Mouse (Mus musculus) embryonic stem cell, embryonic (primary cell): ENCODE results near the gene Rnf167.

ENCODE experiments used
- CTCF ChIA-PET, 4 experiments: fragments of 300-600 bp in 2 of 4; fragments of 350-600 bp in 2 of 4; sonication (Branson Sonifier 250); formaldehyde crosslinking; loops; one replicate each; lab custom pipeline; 2022; ENCODE audit warnings: inconsistent platforms in 2 of 4; lab: Charles Lee
- POLR2A ChIA-PET, 4 experiments: fragments of 300-600 bp in 2 of 4; fragments of 350-600 bp in 2 of 4; sonication (Branson Sonifier 250); formaldehyde crosslinking; loops; one replicate each; lab custom pipeline; 2022; ENCODE audit warnings: antibody characterized with exemption in 4 of 4, inconsistent platforms in 1 of 4; lab: Charles Lee

The Rnf167 gene

GRCm38 (mm10) chr11:70686901-70687566 is 40.0 kb downstream of the Rnf167 start:
- ChIA-PET POLR2A (interaction anchor here (0.6 to 5.4 kb wide), 30 partner anchors 10 to 487 kb away, joined by 3 to 56 read pairs (median 4); partner anchors contain the start of genes Inca1 (in 3 of the 4), Kif1c (in 3 of the 4), Spag7 (in 3 of the 4) and Rnf167 (in 2 of the 4)), CTCF (interaction anchor here in 3 of 4 experiments (0.5 to 2.7 kb wide), 20 partner anchors 9 to 652 kb away, joined by 3 to 19 read pairs (median 4); partner anchors contain the start of genes Rnf167 (in 2 of the 3), Slc25a11 (in 2 of the 3), Spag7 (in 2 of the 3) and Inca1 (in 1 of the 3))

GRCm38 (mm10) chr11:70687601-70688199 is 40.7 kb downstream of the Rnf167 start, which contains the start of gene Camta2:
TSS of gene Camta2 (minus strand) at chr11:70688105.
- CTCF ChIA-PET: interaction anchor here (0.5 to 2.7 kb wide), 21 partner anchors 9 to 614 kb away, joined by 3 to 19 read pairs (median 5); partner anchors contain the start of genes Rnf167 (in 2 of the 4), Slc25a11 (in 2 of the 4), Spag7 (in 2 of the 4) and Inca1 (in 1 of the 4)
- POLR2A ChIA-PET: interaction anchor here (0.5 to 5.4 kb wide), 32 partner anchors 8 to 488 kb away, joined by 3 to 56 read pairs (median 4); partner anchors contain the start of genes Inca1 (in 3 of the 4), Kif1c (in 3 of the 4), Rnf167 (in 2 of the 4) and Slc25a11 (in 2 of the 4)

GRCm38 (mm10) chr11:70688372-70688771 is 41.3 kb downstream of the Rnf167 start:
- ChIA-PET POLR2A (interaction anchor here in 3 of 4 experiments (0.5 to 5.4 kb wide), 18 partner anchors 8 to 488 kb away, joined by 3 to 56 read pairs (median 5); partner anchors contain the start of genes Inca1 (in 2 of the 3), Kif1c (in 2 of the 3), Rnf167 (in 2 of the 3) and Slc25a11 (in 2 of the 3)), CTCF (interaction anchor here (0.5 to 2.7 kb wide), 9 partner anchors 9 to 1534 kb away, joined by 3 to 8 read pairs (median 5); partner anchors contain the start of genes Inca1 (in 1 of the 4) and Kif1c (in 1 of the 4))

DNA sequence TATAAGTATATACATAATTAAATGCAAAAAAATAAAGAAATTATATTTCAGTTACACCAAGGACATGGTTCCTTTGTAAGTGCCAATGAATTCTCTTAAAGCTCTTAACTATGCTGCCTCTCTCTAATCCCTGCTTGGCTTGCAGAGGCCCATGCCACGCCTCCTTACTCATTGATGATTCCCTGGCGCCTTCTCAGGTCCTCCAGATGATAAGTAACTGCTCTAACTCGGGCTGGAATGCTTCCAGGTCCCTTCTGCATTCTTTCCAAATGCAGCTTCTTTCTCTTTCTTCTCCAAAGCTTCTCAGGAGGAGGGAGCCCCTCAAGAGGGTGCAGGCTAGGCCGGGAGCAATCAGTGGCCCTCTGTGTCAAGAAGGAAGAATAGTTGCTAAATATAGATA is 42.5 kb downstream of the Rnf167 start:
- ChIA-PET POLR2A (interaction anchor here in 3 of 4 experiments (0.5 to 5.4 kb wide), 10 partner anchors 9 to 43 kb away, joined by 3 to 56 read pairs (median 4); partner anchors contain the start of genes Spag7 (in 2 of the 3), Inca1 (in 1 of the 3), Kif1c (in 1 of the 3) and Rnf167 (in 1 of the 3)), CTCF (no interaction called here)

DNA sequence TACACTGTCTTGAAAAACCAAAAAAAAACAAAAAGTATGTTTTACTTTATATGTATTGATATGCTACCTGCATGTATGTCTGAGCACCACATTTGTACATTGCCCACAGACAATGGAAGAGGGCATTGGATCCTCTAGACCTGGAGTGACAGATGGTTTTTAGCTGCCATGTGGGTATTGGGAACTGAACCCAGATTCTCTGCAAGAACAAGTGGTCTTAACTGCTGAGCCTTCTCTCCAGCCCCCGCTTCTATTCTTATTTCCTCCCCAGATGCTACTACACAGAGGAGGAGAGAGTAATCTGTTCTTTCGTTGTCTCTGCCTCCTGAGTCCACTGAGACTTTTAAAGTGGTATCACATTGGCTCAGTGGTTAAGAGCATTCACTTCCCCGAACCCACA is 46.5 kb downstream of the Rnf167 start:
- ChIA-PET POLR2A (interaction anchor here in 2 of 4 experiments (0.5 to 0.8 kb wide), 3 partner anchors 23 to 935 kb away, joined by 3 read pairs; partner anchors contain the start of gene Polr2a (in 1 of the 2)), CTCF (interaction anchor here in 2 of 4 experiments (0.6 to 0.7 kb wide), 2 partner anchors 12 to 22 kb away, joined by 5 to 6 read pairs; no protein-coding TSS in a partner anchor)

DNA sequence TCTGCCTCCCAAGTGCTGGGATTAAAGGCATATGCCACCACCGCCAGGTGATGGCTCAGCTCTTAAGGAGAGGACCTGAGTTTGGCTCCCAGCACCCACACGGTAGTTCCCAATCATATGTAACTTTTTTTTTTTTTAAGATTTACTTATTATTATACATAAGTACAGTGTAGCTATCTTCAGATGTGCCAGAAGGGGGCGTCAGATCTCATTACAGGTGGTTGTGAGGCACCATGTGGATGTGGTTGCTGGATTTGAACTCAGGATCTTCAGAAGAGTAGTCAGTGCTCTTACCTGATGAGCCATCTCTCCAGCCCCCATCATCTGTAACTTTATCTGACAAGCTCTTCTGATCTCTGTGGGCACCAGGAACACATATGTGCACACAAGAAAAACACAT is 50.3 kb downstream of the Rnf167 start:
- POLR2A ChIA-PET: interaction anchor here in 2 of 4 experiments (0.6 to 7.0 kb wide), 11 partner anchors 10 to 80 kb away, joined by 3 to 47 read pairs (median 4); partner anchors contain the start of genes Rnf167 (in 2 of the 2), Slc25a11 (in 2 of the 2), Pfn1 (in 1 of the 2) and Spag7 (in 1 of the 2)

GRCm38 (mm10) chr11:70699051-70699450 is 52.0 kb downstream of the Rnf167 start:
- CTCF ChIA-PET: interaction anchor here in 3 of 4 experiments (0.6 to 3.2 kb wide), 9 partner anchors 10 to 79 kb away, joined by 3 to 15 read pairs (median 3); partner anchors contain the start of genes Rnf167 (in 1 of the 3), Slc25a11 (in 1 of the 3) and Spag7 (in 1 of the 3)
- POLR2A ChIA-PET: interaction anchor here (0.6 to 7.0 kb wide), 26 partner anchors 9 to 320 kb away, joined by 3 to 47 read pairs (median 5); partner anchors contain the start of genes Rnf167 (in 3 of the 4), Slc25a11 (in 3 of the 4), Spag7 (in 2 of the 4) and Camta2 (in 1 of the 4)

More for the DNA sequence above, 50.3 kb downstream of the Rnf167 start:
- CTCF ChIA-PET: interaction anchor here in 3 of 4 experiments (0.6 to 3.2 kb wide), 13 partner anchors 10 to 1714 kb away, joined by 3 to 15 read pairs (median 5); partner anchors contain the start of genes Camta2 (in 1 of the 3) and Smtnl2 (in 1 of the 3)

- CTCF ChIA-PET: interaction anchor here in 3 of 4 experiments (0.6 to 1.6 kb wide), 17 partner anchors 9 to 502 kb away, joined by 3 to 8 read pairs (median 3); partner anchors contain the start of genes Arrb2 (in 1 of the 3), Camta2 (in 1 of the 3), Rnf167 (in 1 of the 3) and Slc25a11 (in 1 of the 3)
- POLR2A ChIA-PET: interaction anchor here (0.6 to 7.0 kb wide), 41 partner anchors 8 to 719 kb away, joined by 3 to 47 read pairs (median 4); partner anchors contain the start of genes Rnf167 (in 3 of the 4), Slc25a11 (in 3 of the 4), Spag7 (in 3 of the 4) and Camta2 (in 2 of the 4)
Observed at GRCm38 (mm10) chr11:70699722-70700556, 52.9 kb downstream of the Rnf167 start, which contains the start of the genes Inca1 and Kif1c. TSS of gene Inca1 (minus strand) at chr11:70700155. TSS of gene Kif1c (plus strand) at chr11:70700548.

- POLR2A ChIA-PET: interaction anchor here in 3 of 4 experiments (0.9 to 7.0 kb wide), 19 partner anchors 9 to 720 kb away, joined by 3 to 47 read pairs (median 6); partner anchors contain the start of genes Spag7 (in 3 of the 3), Rnf167 (in 2 of the 3), Slc25a11 (in 2 of the 3) and Camta2 (in 1 of the 3)
- CTCF ChIA-PET: interaction anchor here in 2 of 4 experiments (0.6 to 1.6 kb wide), 8 partner anchors 13 to 361 kb away, joined by 3 to 5 read pairs (median 3); partner anchors contain the start of genes Arrb2 (in 1 of the 2) and Camta2 (in 1 of the 2)
Observed at GRCm38 (mm10) chr11:70700613-70701012, 53.6 kb downstream of the Rnf167 start.
